Mouse (Mus musculus): Measurements from ENCODE around the gene Inpp5a. TPM values are rescaled to one million over a fixed set of nuclear protein-coding genes. Genes with fewer than 3 reads are reported as not detected.

The Inpp5a gene
- polyA plus RNA-seq, 1 experiment from 2014 or later, result 53.4 TPM

DNA sequence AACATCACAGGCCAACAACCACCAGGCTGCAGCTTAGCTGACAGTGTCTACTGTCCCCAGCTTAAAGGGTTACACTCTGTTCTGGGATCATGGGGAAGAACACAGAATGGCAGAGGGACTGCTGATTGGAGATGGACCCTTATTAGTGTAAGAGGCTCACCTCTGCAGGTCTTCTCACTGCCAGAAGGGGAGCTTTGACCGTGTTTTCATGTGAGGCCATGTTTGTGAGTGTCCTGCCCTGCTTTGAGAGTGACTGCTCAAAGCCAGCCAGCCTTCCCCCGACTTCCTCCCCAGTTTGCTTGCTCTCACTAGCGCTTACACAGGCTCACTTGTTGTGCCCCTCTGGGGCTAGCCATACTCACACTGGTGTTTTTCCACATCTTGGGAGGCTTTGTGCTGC, 58.5 kb downstream of the Inpp5a start:
- Histone ChIP-seq H3K27me3 (no peaks in the 10 kb centered on the region), H3K9ac (no peak overlapping the region), H3K4me3 (no peak overlapping the region), H3K9me3 (replicated peaks) (no peaks in the 10 kb centered on the region), H3K4me2 (no peak overlapping the region), H3K36me3 (no peaks in the 10 kb centered on the region), H3K27ac (no peak overlapping the region), H3K4me1 (replicated peaks) (peaks cover 56% of the 10 kb centered on the region)
- 73% methylated on average over 3 of the region's 3 CpGs for WGBS
- no peak for ATAC-seq (replicated peaks; ENCODE audit: insufficient number of reproducible peaks, insufficient read depth, low FRiP score, low read depth)

GRCm38 (mm10) chr7:139450186-139450998, 61.5 kb downstream of the Inpp5a start:
- 0 out of 2 replicates have a peak overlapping the region, but pooled peaks have one; percentile 12 for H3K9ac ChIP-seq
- WGBS, result 66% methylated on average over 16 of the region's 16 CpGs
- no peak overlapping the region for H3K4me3 ChIP-seq
- no peaks in the 10 kb centered on the region for H3K9me3 ChIP-seq (replicated peaks)
- H3K4me2 ChIP-seq, result no peak overlapping the region
- H3K27ac ChIP-seq, result 0 out of 2 replicates have a peak overlapping the region, but pooled peaks have one; percentile 9
- H3K4me1 ChIP-seq (replicated peaks), result peaks cover 62% of the 10 kb centered on the region
- no peak for ATAC-seq (replicated peaks; ENCODE audit: insufficient number of reproducible peaks, insufficient read depth, low FRiP score, low read depth)
- H3K36me3 ChIP-seq, result no peaks in the 10 kb centered on the region
- no peaks in the 10 kb centered on the region for H3K27me3 ChIP-seq

- H3K4me2 ChIP-seq, result no peak overlapping the region; the same call in 1 of the 2 replicates
- peak; percentile 43 for ATAC-seq (replicated peaks; ENCODE audit: insufficient number of reproducible peaks, insufficient read depth, low FRiP score, low read depth)
- H3K36me3 ChIP-seq, result no peaks in the 10 kb centered on the region
- H3K9me3 ChIP-seq (replicated peaks), result no peaks in the 10 kb centered on the region
- H3K9ac ChIP-seq, result 0 out of 2 replicates have a peak overlapping the region, but pooled peaks have one; percentile 7
- no peaks in the 10 kb centered on the region for H3K27me3 ChIP-seq
- 48% methylated on average over 5 of the region's 5 CpGs for WGBS
- H3K27ac ChIP-seq, result peak overlapping the region; percentile 84
- no peak overlapping the region for H3K4me3 ChIP-seq
- H3K4me1 ChIP-seq (replicated peaks), result peaks cover 55% of the 10 kb centered on the region
These were observed 62.8 kb downstream of the Inpp5a start for GRCm38 (mm10) chr7:139451711-139452110.

- peak overlapping the region; percentile 84 for H3K27ac ChIP-seq
- H3K4me3 ChIP-seq, result no peak overlapping the region
- peaks cover 55% of the 10 kb centered on the region for H3K4me1 ChIP-seq (replicated peaks)
- H3K36me3 ChIP-seq, result no peaks in the 10 kb centered on the region
- no peaks in the 10 kb centered on the region for H3K9me3 ChIP-seq (replicated peaks)
- 14% methylated on average over 2 of the region's 2 CpGs for whole genome bisulfite sequencing
- ATAC-seq (replicated peaks; ENCODE audit: insufficient number of reproducible peaks, insufficient read depth, low FRiP score, low read depth), result peak; percentile 72
- H3K4me2 ChIP-seq, result no peak overlapping the region; the same call in 1 of the 2 replicates
- H3K27me3 ChIP-seq, result no peaks in the 10 kb centered on the region
- H3K9ac ChIP-seq, result 0 out of 2 replicates have a peak overlapping the region, but pooled peaks have one; percentile 7
These were observed 63.3 kb downstream of the Inpp5a start for GRCm38 (mm10) chr7:139452199-139452598.

GRCm38 (mm10) chr7:139453198-139453597, 64.3 kb downstream of the Inpp5a start:
- 0 out of 2 replicates have a peak overlapping the region, but pooled peaks have one; percentile 84 for H3K27ac ChIP-seq
- H3K36me3 ChIP-seq, result no peaks in the 10 kb centered on the region
- H3K4me3 ChIP-seq, result no peak overlapping the region
- peaks cover 51% of the 10 kb centered on the region for H3K4me1 ChIP-seq (replicated peaks)
- WGBS, result 56% methylated on average over 1 of the region's 1 CpGs
- no peak for ATAC-seq (replicated peaks; ENCODE audit: insufficient number of reproducible peaks, insufficient read depth, low FRiP score, low read depth)
- H3K9ac ChIP-seq, result no peak overlapping the region
- H3K9me3 ChIP-seq (replicated peaks), result no peaks in the 10 kb centered on the region
- no peak overlapping the region for H3K4me2 ChIP-seq
- H3K27me3 ChIP-seq, result no peaks in the 10 kb centered on the region

DNA sequence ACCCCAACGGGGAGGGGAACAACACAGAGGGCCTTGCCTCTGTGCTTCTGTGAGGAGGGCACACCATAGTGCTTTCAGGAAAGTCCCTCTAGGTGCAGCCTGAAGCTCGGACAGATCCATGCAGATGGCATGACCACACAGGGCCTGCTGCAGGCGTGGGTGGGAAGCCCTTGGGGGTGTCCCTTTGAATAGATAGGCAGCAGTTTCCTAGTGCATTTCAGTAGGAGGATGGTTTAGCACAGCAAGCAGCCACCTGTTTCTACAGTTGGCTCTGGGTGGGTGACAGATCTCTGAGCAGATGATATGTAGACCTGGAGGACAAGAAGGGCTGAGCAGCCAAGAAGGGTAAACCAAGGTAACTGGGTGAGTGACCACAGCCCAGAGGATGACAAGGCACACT, 65.4 kb downstream of the Inpp5a start:
- H3K4me3 ChIP-seq, result no peak overlapping the region
- WGBS, result 62% methylated on average over 3 of the region's 3 CpGs
- H3K27ac ChIP-seq, result no peak overlapping the region
- peaks cover 51% of the 10 kb centered on the region for H3K4me1 ChIP-seq (replicated peaks)
- 0 out of 2 replicates have a peak, but pooled peaks cover under 1% of the 10 kb centered on the region for H3K36me3 ChIP-seq
- no peak overlapping the region for H3K9ac ChIP-seq
- no peak for ATAC-seq (replicated peaks; ENCODE audit: insufficient number of reproducible peaks, insufficient read depth, low FRiP score, low read depth)
- H3K9me3 ChIP-seq (replicated peaks), result no peaks in the 10 kb centered on the region
- H3K4me2 ChIP-seq, result no peak overlapping the region
- H3K27me3 ChIP-seq, result no peaks in the 10 kb centered on the region

GRCm38 (mm10) chr7:139456759-139457158, 67.8 kb downstream of the Inpp5a start:
- WGBS, result 79% methylated on average over 6 of the region's 6 CpGs
- no peak overlapping the region for H3K4me2 ChIP-seq
- H3K4me1 ChIP-seq (replicated peaks), result peaks cover 33% of the 10 kb centered on the region
- no peaks in the 10 kb centered on the region for H3K9me3 ChIP-seq (replicated peaks)
- 0 out of 2 replicates have a peak, but pooled peaks cover 4% of the 10 kb centered on the region for H3K36me3 ChIP-seq
- no peak overlapping the region for H3K4me3 ChIP-seq
- no peak for ATAC-seq (replicated peaks; ENCODE audit: insufficient number of reproducible peaks, insufficient read depth, low FRiP score, low read depth)
- no peaks in the 10 kb centered on the region for H3K27me3 ChIP-seq
- no peak overlapping the region for H3K27ac ChIP-seq
- no peak overlapping the region for H3K9ac ChIP-seq

DNA sequence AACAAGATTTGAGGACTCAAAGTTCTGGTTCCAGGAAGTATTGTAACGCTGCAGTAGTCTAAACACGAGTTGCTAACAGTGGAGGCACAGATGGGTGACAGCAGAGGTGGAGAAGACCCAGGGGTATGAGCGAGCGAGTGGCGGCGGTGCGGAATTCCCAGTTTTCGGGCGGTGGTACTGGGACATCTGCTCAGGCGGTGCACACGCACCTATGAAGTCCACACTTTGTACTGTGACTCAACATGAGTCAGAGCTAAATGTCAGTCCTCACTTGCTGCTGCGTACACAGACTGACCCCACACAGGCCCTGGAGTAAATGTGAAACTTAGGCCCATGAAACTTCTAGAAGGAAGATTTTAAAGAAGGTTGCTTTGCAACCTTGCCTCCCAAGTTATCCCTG, 72.4 kb downstream of the Inpp5a start:
- 90% methylated on average over 12 of the region's 12 CpGs for WGBS
- H3K9me3 ChIP-seq (replicated peaks), result no peaks in the 10 kb centered on the region
- no peak for ATAC-seq (replicated peaks; ENCODE audit: insufficient number of reproducible peaks, insufficient read depth, low FRiP score, low read depth)
- no peak overlapping the region for H3K9ac ChIP-seq
- no peak overlapping the region for H3K27ac ChIP-seq
- H3K36me3 ChIP-seq, result 0 out of 2 replicates have a peak, but pooled peaks cover 4% of the 10 kb centered on the region
- no peak overlapping the region for H3K4me2 ChIP-seq
- H3K4me1 ChIP-seq (replicated peaks), result peaks cover 30% of the 10 kb centered on the region
- H3K4me3 ChIP-seq, result no peak overlapping the region
- no peaks in the 10 kb centered on the region for H3K27me3 ChIP-seq

DNA sequence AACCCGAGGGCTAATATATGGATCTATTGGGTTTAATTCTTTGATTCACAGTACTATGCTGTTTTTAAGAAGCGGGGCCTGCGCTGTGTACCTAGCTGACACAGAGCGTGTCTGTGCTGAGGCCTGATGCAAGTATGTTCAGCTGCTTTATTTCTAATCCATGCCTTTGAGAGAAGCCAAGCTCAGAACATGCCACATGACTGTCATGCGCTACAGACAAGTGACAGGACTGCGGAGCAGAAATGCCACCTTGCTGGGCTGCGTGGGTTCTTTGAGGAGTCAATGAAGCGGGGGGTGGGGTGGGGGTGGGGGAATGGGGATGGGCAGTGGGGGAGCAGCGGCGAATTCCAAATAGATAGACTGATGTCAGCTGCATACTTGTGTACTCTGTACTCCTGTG, 73.2 kb downstream of the Inpp5a start:
- H3K27ac ChIP-seq, result no peak overlapping the region
- H3K36me3 ChIP-seq, result 0 out of 2 replicates have a peak, but pooled peaks cover 4% of the 10 kb centered on the region
- no peaks in the 10 kb centered on the region for H3K27me3 ChIP-seq
- peaks cover 36% of the 10 kb centered on the region for H3K4me1 ChIP-seq (replicated peaks)
- ATAC-seq (replicated peaks; ENCODE audit: insufficient number of reproducible peaks, insufficient read depth, low FRiP score, low read depth), result no peak
- WGBS, result 66% methylated on average over 10 of the region's 10 CpGs
- H3K9me3 ChIP-seq (replicated peaks), result no peaks in the 10 kb centered on the region
- no peak overlapping the region for H3K9ac ChIP-seq
- H3K4me2 ChIP-seq, result no peak overlapping the region
- no peak overlapping the region for H3K4me3 ChIP-seq

GRCm38 (mm10) chr7:139465538-139465937, 76.6 kb downstream of the Inpp5a start:
- Histone ChIP-seq H3K36me3 (no peaks in the 10 kb centered on the region), H3K9me3 (replicated peaks) (no peaks in the 10 kb centered on the region), H3K4me2 (no peak overlapping the region), H3K9ac (no peak overlapping the region), H3K27me3 (no peaks in the 10 kb centered on the region), H3K4me1 (replicated peaks) (peaks cover 66% of the 10 kb centered on the region), H3K4me3 (no peak overlapping the region), H3K27ac (peak overlapping the region; percentile 98; the same call in 1 of the 2 replicates)
- 72% methylated on average over 4 of the region's 4 CpGs for WGBS
- ATAC-seq (replicated peaks; ENCODE audit: insufficient number of reproducible peaks, insufficient read depth, low FRiP score, low read depth), result no peak

DNA sequence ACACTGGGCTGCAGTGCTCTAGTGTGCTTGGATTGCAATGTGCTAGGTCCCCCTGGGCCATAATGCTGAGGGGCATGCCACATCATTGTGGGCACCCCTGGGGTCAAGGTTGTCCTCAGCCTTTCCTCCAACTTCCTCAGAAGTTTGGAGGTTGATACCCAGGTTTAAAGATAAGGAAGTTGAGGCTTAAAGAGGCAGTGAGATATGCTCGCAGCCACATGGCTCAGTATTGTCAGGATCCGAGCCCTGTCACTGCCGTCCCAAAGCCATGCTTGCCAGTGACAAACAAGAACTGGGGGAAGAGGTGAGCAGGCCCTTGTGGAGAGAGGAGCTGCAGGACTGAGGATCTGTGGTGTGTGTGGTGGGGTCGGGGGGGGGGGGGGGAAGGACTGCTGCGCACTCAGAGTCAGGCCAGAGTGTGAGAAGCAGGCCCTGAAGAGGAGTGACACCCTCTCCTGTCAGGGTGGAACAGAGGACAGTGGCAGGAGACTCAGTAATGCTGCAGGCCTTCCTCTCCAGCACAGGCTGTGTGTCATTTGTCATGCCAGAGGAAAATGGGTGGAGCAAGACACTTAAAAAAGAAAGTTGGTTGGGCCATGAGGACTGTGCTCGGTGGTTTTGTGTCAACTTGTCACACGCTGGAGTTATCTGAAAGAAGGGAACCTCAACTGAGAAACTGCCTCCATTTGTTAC, 77.7 kb downstream of the Inpp5a start:
- H3K4me2 ChIP-seq, result no peak overlapping the region

More for the DNA sequence above, 77.7 kb downstream of the Inpp5a start:
- 0 out of 2 replicates have a peak overlapping the region, but pooled peaks have one; percentile 25 for H3K9ac ChIP-seq
- H3K36me3 ChIP-seq, result no peaks in the 10 kb centered on the region
- WGBS, result 19% methylated on average over 6 of the region's 7 CpGs
- H3K27ac ChIP-seq, result peak overlapping the region; percentile 98
- H3K9me3 ChIP-seq (replicated peaks), result no peaks in the 10 kb centered on the region
- ATAC-seq (replicated peaks; ENCODE audit: insufficient number of reproducible peaks, insufficient read depth, low FRiP score, low read depth), result no peak
- H3K4me1 ChIP-seq (replicated peaks), result peaks cover 71% of the 10 kb centered on the region
- H3K27me3 ChIP-seq, result no peaks in the 10 kb centered on the region
- H3K4me3 ChIP-seq, result no peak overlapping the region

Measured in heart, embryonic 15.5 days (tissue).